Mouse (Mus musculus) embryonic fibroblast, embryonic 13.5 days (primary cell): ENCODE measurements at regions not wholly inside any gene's neighbourhood (a gene's known extent, or its start where the extent isn't known, plus 50 kb on each side); places are given as distances from the start of the nearest gene placed in this dataset.

Experiments
- CTCF ChIP-seq: IDR thresholded peaks from 2 replicates; pipeline ENCODE4 v1.5.1; 2011; ENCODE audit warnings: mild to moderate bottlenecking, control low read depth, low read length, moderate library complexity, borderline replicate concordance; ENCODE audit not compliant: insufficient read depth
- POLR2A ChIP-seq: IDR thresholded peaks from 2 replicates; pipeline ENCODE4 v1.6.1; 2011; ENCODE audit warnings: low read depth, mild to moderate bottlenecking, control low read depth, low read length, moderate library complexity

GRCm38 (mm10) chr4:66737407-66737806 is 90.0 kb upstream of the Tlr4 start:
- TF ChIP-seq CTCF (no peak), POLR2A (no peak)
